Mouse (Mus musculus) hindbrain, embryonic 11.5 days (tissue): ENCODE measurements at regions not wholly inside any gene's neighbourhood (a gene's known extent, or its start where the extent isn't known, plus 50 kb on each side); places are given as distances from the start of the nearest gene placed in this dataset.

Experiments used
- ATAC-seq: fragments of 200-750 bp; cut with Nextera tagmentation; 2 replicates; pipeline ENCODE4 v1.8.0; 2017; ENCODE audit warnings: mild to moderate bottlenecking, moderate TSS enrichment, moderate library complexity; ENCODE audit not compliant: low FRiP score
- DNase-seq: peaks from one replicate; pipeline ENCODE4 v3.0.0-alpha.2; 2015; ENCODE audit warnings: low spot score
- H3K27ac ChIP-seq: fragments of 300-500 bp; sonication (generic); 2 replicates; pipeline ENCODE4 v1.5.1; 2014; ENCODE audit warnings: mild to moderate bottlenecking, low read depth, low read length
- H3K27me3 ChIP-seq: fragments of 300-500 bp; sonication (generic); 2 replicates; pipeline ENCODE4 v1.6.1; 2014; ENCODE audit warnings: mild to moderate bottlenecking, low read length, moderate library complexity, mixed read lengths; ENCODE audit not compliant: control insufficient read depth, insufficient read depth
- H3K36me3 ChIP-seq: fragments of 300-500 bp; sonication (generic); 2 replicates; pipeline ENCODE4 v1.6.1; 2014; ENCODE audit warnings: mild to moderate bottlenecking, low read length, moderate library complexity, mixed read lengths; ENCODE audit not compliant: control insufficient read depth, insufficient read depth
- H3K4me1 ChIP-seq: fragments of 300-500 bp; sonication (generic); replicated peaks from 2 replicates; pipeline ENCODE4 v1.6.1; 2014; ENCODE audit warnings: low read length, mixed read lengths; ENCODE audit not compliant: control insufficient read depth, insufficient read depth
- H3K4me2 ChIP-seq: fragments of 300-500 bp; sonication (generic); replicated peaks from 2 replicates; pipeline ENCODE4 v1.6.1; 2014; ENCODE audit warnings: mild to moderate bottlenecking, low read depth, low read length
- H3K4me3 ChIP-seq: fragments of 300-500 bp; sonication (generic); 2 replicates; pipeline ENCODE4 v1.5.1; 2014; ENCODE audit warnings: low read depth, low read length
- H3K9ac ChIP-seq: fragments of 300-500 bp; sonication (generic); 2 replicates; pipeline ENCODE4 v1.6.1; 2014; ENCODE audit warnings: low read depth, low read length
- H3K9me3 ChIP-seq: fragments of 300-500 bp; sonication (generic); 2 replicates; pipeline ENCODE4 v1.6.1; 2016; ENCODE audit warnings: low read length; ENCODE audit not compliant: control insufficient read depth
- WGBS: fragments of 180-500 bp; shearing (Covaris S2); extraction: QIAGEN DNeasy Blood & Tissue Kit; methylation state at CpG from one replicate; pipeline ENCODE4 v1.1.7; 2014; 5-methylcytosine and 5-hydroxymethylcytosine counted together

GRCm38 (mm10) chr13:107199875-107200274, 177.9 kb upstream of the Kif2a start:
- no peaks in the 10 kb centered on the region for H3K4me1 ChIP-seq
- DNase-seq: no peak

GRCm38 (mm10) chr13:107193426-107193825, 171.5 kb upstream of the Kif2a start:
- ATAC-seq (no peak), DNase-seq (no peak)
- no peaks in the 10 kb centered on the region for H3K27me3 ChIP-seq
- no peaks in the 10 kb centered on the region for H3K4me1 ChIP-seq
- no peak overlapping the region for H3K27ac ChIP-seq
- WGBS: 95% methylated on average over 4 of the region's 4 CpGs
- no peaks in the 10 kb centered on the region for H3K9me3 ChIP-seq
- no peaks in the 10 kb centered on the region for H3K36me3 ChIP-seq
- no peak overlapping the region for H3K4me3 ChIP-seq
- H3K9ac ChIP-seq: no peak overlapping the region
- no peak overlapping the region for H3K4me2 ChIP-seq

More at GRCm38 (mm10) chr13:107199875-107200274, 177.9 kb upstream of the Kif2a start:
- Histone ChIP-seq H3K27ac (no peak overlapping the region), H3K9me3 (no peaks in the 10 kb centered on the region), H3K9ac (no peak overlapping the region), H3K4me2 (no peak overlapping the region), H3K4me3 (no peak overlapping the region), H3K36me3 (no peaks in the 10 kb centered on the region), H3K27me3 (no peaks in the 10 kb centered on the region)
- 81% methylated on average over 1 of the region's 1 CpGs for WGBS
- ATAC-seq: no peak

DNA sequence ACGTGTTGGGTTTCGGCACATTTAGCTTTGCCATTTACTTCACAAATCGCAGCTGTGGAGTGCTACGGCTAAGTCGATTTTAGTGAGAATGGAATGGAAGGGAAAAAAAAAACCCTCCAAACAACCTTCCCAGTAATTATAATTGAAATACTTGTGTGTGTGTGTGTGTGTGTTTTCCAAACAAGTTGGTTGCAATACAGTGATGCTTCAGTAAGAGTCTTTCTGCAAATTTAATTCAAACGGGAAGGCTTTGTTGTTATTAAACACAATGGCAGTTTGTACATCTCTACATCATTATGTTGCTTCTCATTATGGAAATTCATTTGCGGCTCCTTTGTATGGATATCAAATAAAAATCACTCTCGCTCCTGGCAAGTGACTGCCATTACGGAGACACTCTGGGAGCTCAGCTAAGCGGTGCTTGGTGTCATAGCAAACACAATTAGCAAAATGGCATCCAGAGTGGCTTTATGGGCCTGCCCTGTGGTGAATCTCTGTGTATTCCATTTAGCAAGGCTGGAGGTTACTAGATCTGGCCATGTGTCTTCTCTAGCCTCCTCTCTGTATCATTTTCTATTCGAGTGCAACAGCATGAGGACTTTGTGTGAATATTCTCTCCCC, 165.4 kb upstream of the Kif2a start:
- DNase-seq: no peak
- H3K27ac ChIP-seq: no peak overlapping the region

DNA sequence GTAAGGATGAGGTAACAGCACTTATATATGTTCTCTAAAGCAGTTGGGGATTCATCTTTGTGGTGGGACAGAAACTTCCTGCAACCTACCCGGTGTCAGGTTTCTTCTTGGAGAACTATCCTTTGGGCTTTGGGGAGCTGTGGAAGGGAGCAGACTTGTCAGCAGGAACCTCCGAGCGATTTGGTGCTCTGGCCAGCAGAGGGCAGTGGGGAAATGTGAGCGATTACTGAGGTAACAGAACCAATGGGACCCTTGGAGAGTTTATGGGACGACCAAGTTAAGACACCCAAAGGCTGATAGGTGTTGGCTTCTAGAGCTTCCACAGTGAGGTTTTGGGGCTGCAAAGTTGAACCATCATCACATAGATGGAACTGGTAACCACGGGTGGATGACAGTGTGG, 160.6 kb upstream of the Kif2a start:
- no peak; the same call in 1 of the 2 replicates for ATAC-seq
- Histone ChIP-seq H3K9me3 (no peaks in the 10 kb centered on the region), H3K27me3 (no peaks in the 10 kb centered on the region), H3K9ac (no peak overlapping the region), H3K4me3 (no peak overlapping the region), H3K36me3 (no peaks in the 10 kb centered on the region), H3K4me1 (no peaks in the 10 kb centered on the region), H3K4me2 (no peak overlapping the region), H3K27ac (no peak overlapping the region)
- WGBS: 23% methylated on average over 6 of the region's 6 CpGs
- peak; percentile 77 for DNase-seq

More for the DNA sequence above, 165.4 kb upstream of the Kif2a start:
- Histone ChIP-seq H3K4me2 (no peak overlapping the region), H3K9ac (no peak overlapping the region), H3K4me1 (no peaks in the 10 kb centered on the region), H3K27me3 (no peaks in the 10 kb centered on the region), H3K4me3 (no peak overlapping the region), H3K36me3 (no peaks in the 10 kb centered on the region), H3K9me3 (no peaks in the 10 kb centered on the region)
- 83% methylated on average over 11 of the region's 11 CpGs for WGBS
- no peak for ATAC-seq

DNA sequence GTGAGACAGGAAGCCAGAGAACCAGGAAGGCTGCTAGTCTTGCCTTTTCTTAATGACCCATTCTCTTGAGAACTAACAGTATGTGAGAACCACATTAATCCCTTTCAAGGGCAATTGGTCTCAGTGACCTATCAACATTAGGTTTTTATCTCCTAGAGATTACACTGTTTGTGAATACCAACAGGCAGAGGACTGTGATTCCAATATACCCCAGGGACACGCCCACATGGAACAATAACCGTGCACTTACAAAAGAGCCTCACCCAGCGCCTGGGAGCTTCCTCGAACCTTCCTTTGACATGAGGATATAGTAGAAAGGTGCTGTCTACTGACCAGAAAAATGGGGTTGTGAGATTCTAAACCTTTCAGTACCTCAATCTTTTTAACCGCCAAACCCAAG, 157.6 kb upstream of the Kif2a start:
- Histone ChIP-seq H3K4me1 (no peaks in the 10 kb centered on the region), H3K27me3 (no peaks in the 10 kb centered on the region), H3K36me3 (no peaks in the 10 kb centered on the region), H3K9ac (no peak overlapping the region), H3K9me3 (no peaks in the 10 kb centered on the region), H3K4me2 (no peak overlapping the region), H3K4me3 (no peak overlapping the region), H3K27ac (no peak overlapping the region)
- no peak for DNase-seq
- WGBS: 81% methylated on average over 5 of the region's 5 CpGs
- ATAC-seq: no peak

DNA sequence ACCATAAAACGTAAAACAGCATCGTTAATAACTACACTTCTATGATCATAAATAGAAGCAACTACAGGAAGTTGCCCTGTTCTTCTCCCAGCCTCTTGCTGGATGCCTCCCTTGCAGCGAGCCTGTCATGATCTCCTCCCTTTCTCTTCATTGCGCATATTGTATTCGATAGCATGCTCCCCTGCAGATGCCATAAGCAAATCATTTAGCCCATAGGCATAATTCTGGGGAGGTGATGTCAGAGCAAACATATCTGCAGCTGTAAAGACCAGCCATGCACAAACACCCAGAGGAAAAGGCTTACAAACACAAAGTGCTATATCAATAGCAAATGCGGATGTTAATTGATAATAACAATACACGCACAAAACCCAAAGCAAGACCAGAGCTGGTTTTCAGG, 155.7 kb upstream of the Kif2a start:
- ATAC-seq (no peak), DNase-seq (no peak)
- no peaks in the 10 kb centered on the region for H3K4me1 ChIP-seq
- no peak overlapping the region for H3K27ac ChIP-seq
- no peak overlapping the region for H3K4me3 ChIP-seq
- H3K9ac ChIP-seq: no peak overlapping the region
- no peak overlapping the region for H3K4me2 ChIP-seq
- 82% methylated on average over 7 of the region's 7 CpGs for WGBS
- no peaks in the 10 kb centered on the region for H3K27me3 ChIP-seq
- H3K36me3 ChIP-seq: no peaks in the 10 kb centered on the region
- H3K9me3 ChIP-seq: no peaks in the 10 kb centered on the region

DNA sequence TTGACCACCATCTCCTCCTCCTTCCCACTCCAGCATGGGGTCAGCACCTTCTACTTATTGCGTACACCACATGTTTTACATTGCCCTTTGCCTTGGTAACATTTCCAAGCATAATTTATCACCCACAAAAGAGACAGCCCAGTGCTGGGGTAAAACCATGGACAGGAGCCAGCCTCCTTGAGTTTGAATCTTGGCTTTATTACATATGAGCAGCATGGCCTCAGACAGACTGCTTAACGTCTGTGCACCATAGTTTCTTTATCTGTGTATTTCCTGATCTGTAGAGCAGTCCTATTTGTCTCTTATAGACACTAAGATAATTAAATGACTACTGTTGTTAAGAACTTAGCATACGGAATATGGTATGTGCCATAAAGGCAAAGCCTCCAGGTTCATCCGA, 154.0 kb upstream of the Kif2a start:
- 88% methylated on average over 4 of the region's 4 CpGs for WGBS
- H3K4me3 ChIP-seq: no peak overlapping the region
- no peak overlapping the region for H3K9ac ChIP-seq
- no peaks in the 10 kb centered on the region for H3K9me3 ChIP-seq
- H3K27me3 ChIP-seq: no peaks in the 10 kb centered on the region
- H3K27ac ChIP-seq: no peak overlapping the region
- no peak for ATAC-seq
- H3K4me1 ChIP-seq: no peaks in the 10 kb centered on the region
- H3K36me3 ChIP-seq: no peaks in the 10 kb centered on the region
- no peak for DNase-seq
- H3K4me2 ChIP-seq: no peak overlapping the region

DNA sequence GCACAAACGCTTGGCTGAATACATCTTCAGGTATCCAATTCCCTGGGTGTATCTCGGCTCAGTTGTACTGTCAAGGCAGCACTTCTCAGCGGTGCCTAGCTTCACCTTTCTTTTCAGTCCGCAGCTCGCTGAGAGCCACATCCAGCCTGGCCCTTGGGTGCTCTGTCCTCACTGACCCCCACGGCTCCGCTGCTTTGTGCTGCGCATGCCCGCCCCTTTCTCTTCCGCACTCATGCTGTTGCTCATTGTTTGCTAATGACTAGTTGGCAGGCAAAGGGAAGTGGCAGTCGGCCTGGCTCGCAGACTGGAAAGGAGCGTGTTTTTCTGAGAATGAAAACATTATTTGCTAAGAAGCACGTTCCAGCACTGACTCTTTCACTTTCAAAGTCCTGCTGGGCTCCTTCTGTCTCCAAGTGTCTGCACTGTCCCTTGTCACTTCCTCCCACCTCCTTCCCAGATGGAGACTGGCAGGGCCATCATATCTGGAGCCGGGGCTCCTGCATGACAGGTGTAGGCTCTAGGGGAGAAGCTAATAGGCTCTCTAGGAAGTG, 146.7 kb upstream of the Kif2a start:
- DNase-seq (peak; percentile 59), ATAC-seq (peak; percentile 80)
- no peak overlapping the region for H3K27ac ChIP-seq
- peak overlapping the region; percentile 49; the same call in 1 of the 2 replicates for H3K9ac ChIP-seq
- peak overlapping the region; percentile 23 for H3K4me3 ChIP-seq
- WGBS: 10% methylated on average over 15 of the region's 15 CpGs
- H3K27me3 ChIP-seq: no peaks in the 10 kb centered on the region
- H3K36me3 ChIP-seq: no peaks in the 10 kb centered on the region
- no peaks in the 10 kb centered on the region; the same call in 1 of the 2 replicates for H3K4me1 ChIP-seq
- no peaks in the 10 kb centered on the region for H3K9me3 ChIP-seq
- peak overlapping the region; percentile 66 for H3K4me2 ChIP-seq
